Mouse (Mus musculus) C2C12 (cell line): ENCODE measurements around the gene Arhgap24.

Source experiments
- CTCF ChIP-seq: IDR thresholded peaks from one replicate; pipeline ENCODE4 v1.5.1; 2011; ENCODE audit not compliant: control insufficient read depth, insufficient read depth, insufficient read length
- FOSL1 ChIP-seq: IDR thresholded peaks from one replicate; pipeline ENCODE4 v1.8.0; 2011; ENCODE audit warnings: mild to moderate bottlenecking, low read length; ENCODE audit not compliant: poor library complexity, insufficient read depth, severe bottlenecking
- MAX ChIP-seq: IDR thresholded peaks from one replicate; pipeline ENCODE4 v1.6.1; 2011; ENCODE audit warnings: mild to moderate bottlenecking, control low read depth
- MYOD1 ChIP-seq: IDR thresholded peaks from one replicate; pipeline ENCODE4 v1.6.1; 2011; ENCODE audit warnings: low read depth; ENCODE audit not compliant: control insufficient read depth, insufficient read length

DNA sequence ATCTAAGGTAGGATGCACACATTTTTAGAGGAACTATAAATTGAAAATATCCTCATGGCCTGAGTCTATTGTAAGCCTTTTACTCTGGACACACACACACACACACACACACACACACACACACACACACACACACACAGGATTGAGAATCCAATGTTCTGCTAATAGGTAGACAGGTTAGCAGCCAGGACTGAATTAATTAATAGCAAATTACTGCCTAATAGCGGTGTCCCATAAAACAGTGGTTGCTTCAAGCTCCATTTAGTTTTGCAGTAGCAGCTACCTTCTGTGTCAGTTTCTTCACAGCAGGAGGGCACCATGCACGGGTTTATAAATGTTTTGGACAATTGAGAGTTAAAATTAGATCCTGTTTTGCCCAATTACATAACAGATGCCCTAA is 111.9 kb downstream of the Arhgap24 start:
- no peak for TF ChIP-seq CTCF
- no peak for TF ChIP-seq MYOD1
- TF ChIP-seq MAX: no peak
- no peak for TF ChIP-seq FOSL1
